Mouse (Mus musculus) forebrain, embryonic 14.5 days (tissue): Measurements from ENCODE around the gene Dedd. TPM values are rescaled to one million over a fixed set of nuclear protein-coding genes. Genes with fewer than 3 reads are reported as not detected.
A peak's percentile ranks its signal among the peaks of the same experiment; 100 is the strongest.

ENCODE experiments used
- ATAC-seq: fragments of 200-750 bp; cut with Nextera tagmentation; 2 replicates; pipeline ENCODE4 v1.8.0; 2017; ENCODE audit warnings: mild to moderate bottlenecking, moderate library complexity
- DNase-seq: peaks from one replicate; pipeline ENCODE4 v3.0.0-alpha.2; 2015; ENCODE audit warnings: low spot score
- H3K27ac ChIP-seq: fragments of 300-500 bp; sonication (generic); 2 replicates; pipeline ENCODE4 v1.5.1; 2014; ENCODE audit warnings: low read depth, mild to moderate bottlenecking, control low read depth, low read length, moderate library complexity
- H3K27me3 ChIP-seq: fragments of 300-500 bp; sonication (generic); replicated peaks from 2 replicates; pipeline ENCODE4 v1.6.1; 2014; ENCODE audit warnings: low read length, control low read depth, mixed read lengths; ENCODE audit not compliant: control insufficient read depth, insufficient read depth
- H3K36me3 ChIP-seq: fragments of 300-500 bp; sonication (generic); 2 replicates; pipeline ENCODE4 v1.6.1; 2014; ENCODE audit warnings: low read length, control low read depth; ENCODE audit not compliant: control insufficient read depth, insufficient read depth
- H3K4me1 ChIP-seq: fragments of 300-500 bp; sonication (generic); 2 replicates; pipeline ENCODE4 v1.6.1; 2014; ENCODE audit warnings: antibody characterized with exemption, low read length, control low read depth; ENCODE audit not compliant: control insufficient read depth, insufficient read depth
- H3K4me2 ChIP-seq: fragments of 300-500 bp; sonication (generic); 2 replicates; pipeline ENCODE4 v1.6.1; 2014; ENCODE audit warnings: mild to moderate bottlenecking, control low read depth, low read length
- H3K4me3 ChIP-seq: fragments of 300-500 bp; sonication (generic); 2 replicates; pipeline ENCODE4 v1.5.1; 2014; ENCODE audit warnings: low read depth, low read length, control low read depth
- H3K9ac ChIP-seq: fragments of 300-500 bp; sonication (generic); 2 replicates; pipeline ENCODE4 v1.6.1; 2014; ENCODE audit warnings: mild to moderate bottlenecking, low read length, control low read depth, moderate library complexity
- H3K9me3 ChIP-seq: fragments of 300-500 bp; sonication (generic); replicated peaks from 2 replicates; pipeline ENCODE4 v1.6.1; 2016; ENCODE audit warnings: low read length, control low read depth, mixed read lengths; ENCODE audit not compliant: control insufficient read depth
- WGBS: fragments of 180-500 bp; shearing (Covaris S2); extraction: QIAGEN DNeasy Blood & Tissue Kit; methylation state at CpG from one replicate; pipeline ENCODE4 v1.1.7; 2014; 5-methylcytosine and 5-hydroxymethylcytosine counted together
- polyA plus RNA-seq: library from polyadenylated mRNA; unstranded; fragments of >200 nt; fragmentation: Nextera tagmentation; extraction: Ambion mirVana; gene quantifications from 2 replicates; pipeline ENCODE4 v1.2.1, GENCODE M21; 2014

Dedd gene
- polyA plus RNA-seq, result 53.9 and 60.5 TPM in 2 replicates

DNA sequence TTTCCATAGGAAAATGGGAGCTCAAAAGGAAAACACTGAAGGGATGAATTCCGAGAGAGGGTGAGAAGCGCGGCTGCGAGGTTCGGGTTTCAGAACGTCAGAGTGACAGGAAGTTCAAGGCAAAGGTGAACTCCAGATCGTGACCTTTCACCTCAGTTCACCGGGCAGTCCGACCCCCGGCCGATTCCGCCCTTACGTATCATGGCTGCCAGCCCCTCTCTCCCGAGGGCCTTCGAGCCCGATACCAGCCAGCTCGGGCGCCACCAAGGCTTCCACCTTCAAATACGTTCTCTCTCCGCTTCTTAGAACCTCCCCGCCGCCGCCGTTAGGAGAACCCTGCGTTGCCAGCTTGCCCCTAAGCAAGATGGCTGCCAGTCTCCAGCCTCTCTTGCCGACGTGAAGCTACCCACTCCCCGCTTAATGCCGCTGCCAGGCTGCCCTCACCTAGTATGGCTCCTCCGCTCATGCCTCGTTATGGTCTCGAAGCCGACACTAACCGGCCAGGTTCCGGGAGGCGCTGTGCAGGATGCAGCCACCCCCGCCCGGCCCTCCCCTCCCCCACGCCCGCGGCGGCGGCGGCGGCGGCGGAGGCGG, at the start of gene Dedd:
Gene Dedd (plus strand): TSS at position 307 of the 594 bp plus-strand sequence.
- H3K4me1 ChIP-seq, result peaks cover 19% of the 10 kb centered on the region
- peak; percentile 96 for ATAC-seq

DNA sequence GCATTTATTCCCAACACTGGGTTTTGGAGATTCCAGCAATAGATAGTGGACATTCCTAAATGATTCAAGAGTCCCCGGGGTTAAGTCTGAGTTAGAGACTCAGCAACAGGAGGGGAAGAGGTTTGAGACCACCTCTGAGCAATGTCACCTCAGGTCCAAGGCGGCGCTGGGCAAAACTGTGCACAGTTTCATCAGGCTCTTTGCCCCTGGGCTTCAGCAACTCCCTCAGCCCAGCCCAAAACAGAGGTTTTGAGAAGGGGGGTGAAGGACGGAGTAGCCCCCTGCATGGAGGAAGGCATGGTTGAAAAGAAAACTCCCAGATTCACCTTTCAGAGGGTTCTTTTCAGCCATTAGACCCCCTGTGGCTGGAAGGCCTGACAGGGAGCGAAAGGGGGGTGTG, 49.2 kb upstream of the Dedd start:
- peaks cover 67% of the 10 kb centered on the region for H3K36me3 ChIP-seq
- WGBS, result 55% methylated on average over 5 of the region's 5 CpGs
- ATAC-seq (no peak), DNase-seq (no peak)
- H3K27me3 ChIP-seq, result no peaks in the 10 kb centered on the region
- H3K9ac ChIP-seq, result peak overlapping the region; percentile 73; the same call in 1 of the 2 replicates
- H3K4me3 ChIP-seq, result peak overlapping the region; percentile 58
- no peak overlapping the region for H3K27ac ChIP-seq
- peaks cover 11% of the 10 kb centered on the region for H3K4me1 ChIP-seq
- peak overlapping the region; percentile 83 for H3K4me2 ChIP-seq
- no peaks in the 10 kb centered on the region for H3K9me3 ChIP-seq

More for the DNA sequence above, at the start of gene Dedd:
- H3K4me3 ChIP-seq, result peak within 1 kb of the TSS; percentile 84
- 0% methylated on average over 43 of the region's 48 CpGs for WGBS
- peak within 1 kb of the TSS; percentile 52 for H3K4me2 ChIP-seq
- peak within 1 kb of the TSS; percentile 97 for H3K27ac ChIP-seq
- no peaks in the 10 kb centered on the region for H3K27me3 ChIP-seq
- no peaks in the 10 kb centered on the region for H3K9me3 ChIP-seq
- peaks cover 6% of the 10 kb centered on the region; the same call in 1 of the 2 replicates for H3K36me3 ChIP-seq
- H3K9ac ChIP-seq, result peak within 1 kb of the TSS; percentile 79
- DNase-seq, result peak; percentile 98

DNA sequence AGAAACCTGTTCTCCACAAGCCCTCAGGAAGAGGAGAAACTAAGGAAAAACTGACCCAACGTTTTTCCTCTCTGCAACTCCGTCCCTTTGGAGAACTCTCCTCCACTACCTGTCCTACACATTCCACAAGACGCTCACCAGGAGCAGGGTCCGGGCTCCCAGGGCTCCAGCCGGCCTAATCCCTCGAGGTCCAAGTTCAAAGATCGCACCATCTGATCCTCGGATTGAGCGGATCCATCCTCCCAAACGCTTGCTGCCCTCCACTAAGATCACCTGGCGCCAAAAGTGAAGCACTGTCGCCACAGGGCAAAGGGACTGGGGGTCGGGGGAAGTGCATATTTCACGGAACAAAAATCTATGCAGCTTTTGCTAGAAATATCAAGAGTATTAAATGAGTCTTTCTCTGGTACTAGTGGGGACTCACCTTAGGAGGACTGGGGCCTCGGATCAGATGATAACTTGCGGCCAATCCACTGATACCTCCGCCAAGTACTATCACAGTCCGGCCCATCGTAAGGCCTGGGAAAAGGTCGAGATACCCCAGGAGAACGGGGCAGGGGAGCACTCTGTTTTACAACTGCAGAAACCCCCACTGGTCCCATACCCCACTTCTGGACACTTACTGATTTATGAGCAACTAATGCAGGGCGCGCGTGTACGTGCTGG, 48.6 kb upstream of the Dedd start:
- Histone ChIP-seq H3K9me3 (no peaks in the 10 kb centered on the region), H3K36me3 (peaks cover 67% of the 10 kb centered on the region), H3K4me3 (peak overlapping the region; percentile 58), H3K27ac (no peak overlapping the region), H3K4me2 (peak overlapping the region; percentile 83), H3K27me3 (no peaks in the 10 kb centered on the region), H3K4me1 (peaks cover 11% of the 10 kb centered on the region), H3K9ac (peak overlapping the region; percentile 73)
- ATAC-seq (no peak), DNase-seq (no peak)
- 1% methylated on average over 25 of the region's 25 CpGs for WGBS

DNA sequence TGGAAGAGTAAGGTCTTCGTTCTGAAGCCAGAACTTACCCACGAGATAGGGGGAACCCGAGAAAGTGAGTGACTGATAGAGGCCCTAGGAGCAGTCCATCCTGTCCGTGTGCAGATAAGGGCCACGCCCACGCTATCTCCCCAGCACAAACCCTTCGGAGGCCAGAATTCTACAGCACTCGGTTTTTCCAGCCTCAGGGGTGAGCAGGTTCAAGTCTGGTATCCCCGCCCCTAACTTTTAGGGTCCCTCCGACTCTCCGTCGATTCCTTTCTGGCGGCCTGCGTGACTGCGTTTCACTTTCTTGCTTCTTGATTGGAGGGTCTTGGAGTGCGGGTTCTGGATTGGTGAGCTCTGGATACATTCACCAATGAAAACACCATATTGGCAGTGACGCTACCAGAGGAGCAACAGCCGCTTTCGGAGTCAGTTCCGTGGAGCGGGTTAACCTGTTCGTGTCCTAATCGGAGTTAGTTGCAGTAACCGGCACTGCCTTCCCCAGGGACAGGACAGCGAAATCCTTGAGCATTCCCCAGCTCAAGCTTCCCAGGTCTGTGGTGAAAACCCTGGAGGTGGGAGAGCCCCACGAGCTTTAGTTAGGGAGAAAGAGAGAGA, 47.9 kb upstream of the Dedd start, which contains the start of gene Ppox:
Gene Ppox (minus strand): TSS at position 271 of the 612 bp plus-strand sequence.
- Histone ChIP-seq H3K27me3 (no peaks in the 10 kb centered on the region), H3K4me3 (peak within 1 kb of the TSS; percentile 58), H3K9me3 (no peaks in the 10 kb centered on the region), H3K9ac (peak within 1 kb of the TSS; percentile 73), H3K36me3 (peaks cover 67% of the 10 kb centered on the region), H3K27ac (peak within 1 kb of the TSS; percentile 49), H3K4me2 (peak within 1 kb of the TSS; percentile 83), H3K4me1 (peaks cover 11% of the 10 kb centered on the region)
- DNase-seq (peak; percentile 99), ATAC-seq (peak; percentile 99)
- WGBS, result under 1% methylated on average over 26 of the region's 26 CpGs

DNA sequence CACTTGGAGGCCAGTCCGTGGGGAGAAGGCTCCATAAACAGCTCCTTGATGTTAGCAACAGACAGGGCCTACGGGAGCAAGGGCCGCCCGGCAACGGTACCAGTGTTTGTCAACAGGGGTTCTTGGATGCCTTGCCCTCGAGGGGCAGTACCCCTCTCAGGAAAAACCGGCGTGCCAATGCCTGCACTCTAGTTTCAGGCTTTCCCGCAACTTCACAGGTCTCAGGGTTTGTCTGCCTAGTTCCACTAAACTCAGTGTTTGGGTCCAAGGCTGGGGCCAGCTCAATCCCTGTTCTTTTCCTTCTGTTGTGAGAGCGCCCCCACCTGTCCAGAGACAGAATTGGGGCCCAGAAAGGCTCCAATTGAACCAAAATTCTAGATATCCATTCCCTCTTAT, 47.4 kb upstream of the Dedd start:
- Histone ChIP-seq H3K27me3 (no peaks in the 10 kb centered on the region), H3K4me3 (peak overlapping the region; percentile 58), H3K27ac (peak overlapping the region; percentile 49), H3K4me2 (peak overlapping the region; percentile 83), H3K36me3 (peaks cover 67% of the 10 kb centered on the region), H3K9me3 (no peaks in the 10 kb centered on the region), H3K9ac (peak overlapping the region; percentile 48), H3K4me1 (peaks cover 13% of the 10 kb centered on the region)
- DNase-seq (peak; percentile 69), ATAC-seq (peak; percentile 42)
- under 1% methylated on average over 10 of the region's 10 CpGs for WGBS

DNA sequence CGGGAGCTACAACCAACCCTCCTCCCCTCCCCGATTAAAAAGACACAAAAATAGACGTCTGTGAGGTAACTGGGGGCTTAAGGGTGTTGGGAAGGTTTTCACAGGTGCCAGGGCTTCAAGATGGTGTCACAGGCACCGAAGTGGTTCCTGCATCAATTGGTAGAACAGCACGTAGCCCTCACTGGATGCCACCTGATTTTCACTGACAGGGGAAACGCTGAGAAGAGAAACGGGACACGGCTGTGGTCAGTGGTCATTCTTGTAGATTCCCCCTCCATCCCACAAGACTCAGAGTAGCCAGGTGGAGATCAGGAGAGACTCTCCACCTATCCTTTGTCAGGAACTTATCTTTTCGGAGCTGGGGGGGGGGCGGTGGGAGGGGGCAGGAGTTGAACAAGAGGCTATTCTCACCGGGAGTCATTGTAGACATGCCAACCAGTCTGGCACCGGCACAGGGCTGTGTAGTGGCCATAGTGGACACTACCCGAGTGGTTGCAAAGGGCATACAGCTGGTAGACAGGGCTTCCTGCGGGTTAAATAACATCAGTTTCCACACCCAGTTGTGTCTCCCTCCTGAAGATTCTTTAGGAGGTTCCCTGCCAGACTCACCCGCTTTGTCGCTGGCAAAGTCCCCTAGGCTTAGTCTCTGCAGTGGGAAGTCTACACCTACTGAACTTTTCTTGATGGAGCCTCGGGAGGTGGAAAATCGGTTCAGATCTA, 46.7 kb upstream of the Dedd start:
- no peak for DNase-seq
- Histone ChIP-seq H3K4me2 (no peak overlapping the region; the same call in 1 of the 2 replicates), H3K9me3 (no peaks in the 10 kb centered on the region)

DNA sequence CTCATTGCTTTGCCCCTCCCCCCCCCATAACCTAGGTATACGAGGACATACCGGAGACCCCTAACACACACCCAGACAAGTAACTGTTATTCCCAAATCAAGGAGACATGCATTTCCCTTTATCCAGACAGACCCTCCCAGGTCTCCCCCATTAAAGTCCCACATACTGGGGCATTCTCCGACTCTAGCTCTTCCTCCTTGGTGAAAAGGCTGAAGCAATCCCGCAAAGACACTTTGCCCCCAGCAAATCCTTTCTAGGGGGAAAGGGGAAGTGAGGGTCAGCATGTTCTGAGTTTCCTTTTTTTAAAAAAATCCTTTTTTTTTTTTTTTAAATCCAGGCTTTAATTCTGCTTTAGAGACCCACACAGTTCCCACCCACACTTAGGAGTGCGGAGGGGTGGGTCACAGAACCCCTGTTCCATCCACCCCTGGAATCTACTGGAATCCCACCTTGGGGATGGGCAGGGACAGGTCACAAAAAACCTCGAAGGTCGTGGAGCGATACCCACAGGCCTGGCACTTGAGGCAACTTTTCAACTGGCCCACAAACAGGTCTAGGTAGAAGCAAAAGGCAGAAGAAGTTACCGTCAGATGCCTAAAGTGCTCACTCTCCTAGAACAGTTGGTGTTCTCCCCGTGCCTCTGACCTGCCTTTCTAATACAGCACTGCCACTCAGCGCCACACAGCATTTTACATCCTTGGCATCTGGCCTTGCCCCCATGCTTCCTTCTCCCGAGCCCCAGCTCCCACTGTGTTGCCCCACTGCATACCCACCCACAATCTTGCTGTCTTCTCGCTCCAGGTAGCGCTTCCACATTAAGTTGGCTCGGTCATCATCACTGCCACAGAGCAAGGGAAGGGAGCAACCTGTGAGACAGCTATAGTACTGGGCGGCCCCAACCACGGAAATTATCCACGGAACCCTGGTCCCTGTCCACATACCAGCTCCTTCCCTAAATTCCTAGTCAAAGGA, 45.5 kb upstream of the Dedd start:
- Histone ChIP-seq H3K4me1 (peaks cover 20% of the 10 kb centered on the region), H3K9me3 (no peaks in the 10 kb centered on the region), H3K9ac (no peak overlapping the region), H3K27me3 (no peaks in the 10 kb centered on the region), H3K27ac (no peak overlapping the region), H3K4me2 (no peak overlapping the region), H3K36me3 (peaks cover 52% of the 10 kb centered on the region), H3K4me3 (no peak overlapping the region)
- no peak for ATAC-seq
- WGBS, result 91% methylated on average over 18 of the region's 18 CpGs
- DNase-seq, result no peak

More for the DNA sequence above, 46.7 kb upstream of the Dedd start:
- Histone ChIP-seq H3K9ac (no peak overlapping the region), H3K36me3 (peaks cover 62% of the 10 kb centered on the region), H3K4me1 (peaks cover 20% of the 10 kb centered on the region), H3K4me3 (no peak overlapping the region), H3K27me3 (no peaks in the 10 kb centered on the region), H3K27ac (no peak overlapping the region)
- ATAC-seq, result no peak
- WGBS, result 78% methylated on average over 18 of the region's 18 CpGs

DNA sequence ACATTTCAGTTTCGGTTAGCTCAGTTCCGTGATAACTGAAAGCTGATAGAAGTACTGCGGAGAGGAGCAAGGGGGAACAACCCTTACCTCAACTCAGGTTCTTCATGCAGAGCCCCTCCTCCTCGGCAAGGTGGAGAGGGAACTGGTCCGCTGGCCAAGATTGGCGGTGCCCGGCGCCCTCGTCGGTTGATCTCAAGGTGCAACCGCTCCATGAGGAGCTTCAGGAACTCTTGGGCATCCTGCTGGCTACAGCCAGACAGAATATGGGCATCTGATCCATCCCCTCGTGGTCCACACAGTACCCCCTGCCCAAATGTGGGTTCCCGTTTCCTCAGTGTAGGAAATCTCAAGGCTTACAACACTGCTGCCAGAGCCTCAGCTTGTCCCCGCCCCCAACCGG, 44.5 kb upstream of the Dedd start:
- WGBS, result 90% methylated on average over 15 of the region's 15 CpGs
- no peak overlapping the region for H3K4me3 ChIP-seq
- no peak overlapping the region for H3K4me2 ChIP-seq
- no peak for ATAC-seq
- no peaks in the 10 kb centered on the region for H3K27me3 ChIP-seq
- no peaks in the 10 kb centered on the region for H3K9me3 ChIP-seq
- H3K36me3 ChIP-seq, result peaks cover 59% of the 10 kb centered on the region
- H3K27ac ChIP-seq, result no peak overlapping the region
- no peak for DNase-seq
- H3K4me1 ChIP-seq, result peaks cover 20% of the 10 kb centered on the region
- H3K9ac ChIP-seq, result no peak overlapping the region
